Mouse (Mus musculus): ENCODE data around the gene Gm49380.

Gene Gm49380

DNA sequence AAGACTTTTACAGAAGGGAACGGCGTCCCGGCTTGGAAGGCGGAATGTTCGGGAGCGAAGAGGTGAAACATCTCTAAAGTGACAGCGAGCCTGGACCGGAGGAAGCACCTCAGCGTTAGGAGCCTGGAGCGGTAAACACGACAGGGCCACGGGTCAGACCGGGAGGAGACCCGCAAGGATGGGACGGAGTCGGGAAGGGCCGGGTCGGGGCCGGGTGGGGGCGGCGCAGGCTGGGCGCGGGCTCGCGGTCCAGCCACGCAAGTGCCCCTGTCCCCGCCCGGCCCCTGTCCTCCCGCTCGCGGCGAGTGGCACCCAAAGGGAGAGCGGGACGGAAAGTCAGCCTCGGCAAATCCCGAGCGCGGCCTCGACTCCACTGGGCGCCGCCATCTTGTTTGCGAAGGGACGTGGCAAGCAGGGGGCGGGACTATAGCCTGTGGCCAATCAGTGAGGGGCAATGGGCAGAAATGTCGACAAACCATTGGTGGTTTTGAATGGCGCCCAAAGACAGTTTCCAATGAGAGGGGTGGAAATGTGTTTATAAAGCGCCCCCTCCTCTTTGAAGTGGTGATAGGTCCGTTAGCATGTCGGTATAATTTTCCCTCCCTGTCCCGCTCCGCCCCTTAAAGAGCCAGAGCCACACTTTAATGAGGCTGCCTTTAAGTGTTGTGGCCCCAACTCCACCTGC is at the start of gene Gm49380, which contains the start of gene Rnf26:
Gene Gm49380 (minus strand): TSS at position 396 of the 685 bp plus-strand sequence.
Gene Rnf26 (minus strand): TSS at position 413 of the 685 bp plus-strand sequence.
- peak; percentile 96 for DNase-seq (ENCODE audit: low read depth, low spot score)

DNA sequence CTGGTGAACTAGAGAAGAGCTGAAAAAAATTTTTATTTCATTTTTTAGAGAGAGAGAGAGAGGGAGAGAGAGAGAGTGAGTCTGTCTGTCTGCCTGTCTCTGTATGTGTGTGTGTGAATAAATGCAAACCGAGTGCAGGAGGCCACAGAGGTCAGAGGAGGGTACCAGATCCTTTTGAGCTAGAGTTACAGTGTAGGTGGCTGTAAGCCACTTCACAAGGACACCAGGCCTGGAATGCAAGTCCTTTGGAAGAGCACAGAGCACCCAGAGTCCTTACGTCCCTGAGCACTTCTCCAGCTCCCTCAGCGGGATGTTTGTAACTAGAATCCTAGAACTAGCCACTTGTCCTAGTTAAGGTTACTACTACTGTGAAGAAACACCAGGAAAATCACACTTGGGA is 46.6 kb upstream of the Gm49380 start:
- DNase-seq (ENCODE audit: low read depth, low spot score): no peak

DNA sequence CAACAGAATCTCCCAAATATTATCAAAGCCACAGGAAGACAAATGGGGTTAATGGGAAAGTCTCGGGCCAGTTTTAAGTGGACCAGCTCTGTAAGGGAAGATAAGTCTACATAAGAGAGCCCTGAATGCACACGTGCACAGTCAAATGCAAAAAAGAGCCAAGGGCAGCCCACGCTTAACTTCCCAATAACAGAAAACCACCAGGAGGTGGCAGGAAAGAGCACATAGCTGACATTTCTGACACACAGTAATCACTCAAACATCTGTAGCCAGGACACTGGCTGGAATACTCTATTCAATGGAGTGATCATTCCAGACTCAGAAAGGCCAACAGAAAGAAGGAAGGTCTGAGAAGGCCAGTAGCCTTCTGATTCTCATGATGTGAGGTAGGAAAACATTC is 34.0 kb upstream of the Gm49380 start:
- DNase-seq (ENCODE audit: low read depth, low spot score): no peak

- no peak for DNase-seq (ENCODE audit: low read depth, low spot score)
Observed at GRCm38 (mm10) chr9:44144718-44145060, 31.4 kb upstream of the Gm49380 start.

GRCm38 (mm10) chr9:44144023-44144717 is 30.9 kb upstream of the Gm49380 start:
- DNase-seq (ENCODE audit: low read depth, low spot score): no peak

- DNase-seq (ENCODE audit: low read depth, low spot score): no peak
Observed at GRCm38 (mm10) chr9:44143421-44143820, 30.1 kb upstream of the Gm49380 start.

GRCm38 (mm10) chr9:44141951-44142350 is 28.7 kb upstream of the Gm49380 start:
- no peak for DNase-seq (ENCODE audit: low read depth, low spot score)

- DNase-seq (ENCODE audit: low read depth, low spot score): no peak
Observed at GRCm38 (mm10) chr9:44137846-44138245, 24.5 kb upstream of the Gm49380 start.

GRCm38 (mm10) chr9:44135731-44136411 is 22.6 kb upstream of the Gm49380 start:
- no peak for DNase-seq (ENCODE audit: low read depth, low spot score)

- DNase-seq (ENCODE audit: low read depth, low spot score): no peak
Observed at GRCm38 (mm10) chr9:44134851-44135730, 21.8 kb upstream of the Gm49380 start.

DNA sequence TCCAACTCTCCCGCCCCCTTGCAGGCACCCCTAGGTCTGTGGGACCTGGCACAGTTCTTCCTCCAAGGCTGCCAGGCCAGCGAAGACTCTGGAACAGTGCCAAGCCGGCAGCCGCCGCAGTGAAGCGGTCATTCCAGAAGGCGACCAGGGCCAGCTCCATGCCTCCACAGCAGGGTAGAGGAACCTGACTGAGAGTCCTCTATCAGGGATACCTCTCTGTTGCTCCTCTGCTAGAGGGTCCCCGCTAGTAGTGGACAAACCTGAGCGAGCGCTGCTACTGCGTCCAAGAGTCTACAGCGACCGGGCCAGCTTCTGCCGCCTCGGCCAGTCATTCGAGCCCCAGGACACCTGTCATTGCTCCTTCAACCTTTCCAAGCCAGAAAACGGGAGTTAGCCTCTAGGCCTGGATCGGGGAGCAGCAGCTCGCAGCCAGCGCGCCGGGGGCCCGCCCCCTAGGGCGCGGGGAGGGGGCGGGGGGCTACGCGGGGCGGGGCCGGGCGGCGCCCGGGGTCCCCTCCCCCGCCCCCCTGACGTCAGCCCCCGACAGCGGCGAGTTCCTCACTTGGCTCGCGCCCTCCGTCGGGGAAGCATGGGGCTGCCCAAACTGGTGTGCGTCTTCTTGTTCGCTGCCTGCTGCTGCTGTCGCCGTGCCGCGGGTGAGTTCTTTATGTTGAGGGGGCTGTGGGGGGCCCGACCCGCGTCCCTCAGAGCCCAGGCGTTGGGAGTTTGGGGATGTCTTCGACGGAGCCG is 21.0 kb upstream of the Gm49380 start, which contains the start of gene Mcam:
Gene Mcam (plus strand): TSS at position 369 of the 750 bp plus-strand sequence.
- DNase-seq (ENCODE audit: low read depth, low spot score): no peak

- DNase-seq (ENCODE audit: low read depth, low spot score): no peak
Observed at GRCm38 (mm10) chr9:44133287-44133686, 20.0 kb upstream of the Gm49380 start.

DNA sequence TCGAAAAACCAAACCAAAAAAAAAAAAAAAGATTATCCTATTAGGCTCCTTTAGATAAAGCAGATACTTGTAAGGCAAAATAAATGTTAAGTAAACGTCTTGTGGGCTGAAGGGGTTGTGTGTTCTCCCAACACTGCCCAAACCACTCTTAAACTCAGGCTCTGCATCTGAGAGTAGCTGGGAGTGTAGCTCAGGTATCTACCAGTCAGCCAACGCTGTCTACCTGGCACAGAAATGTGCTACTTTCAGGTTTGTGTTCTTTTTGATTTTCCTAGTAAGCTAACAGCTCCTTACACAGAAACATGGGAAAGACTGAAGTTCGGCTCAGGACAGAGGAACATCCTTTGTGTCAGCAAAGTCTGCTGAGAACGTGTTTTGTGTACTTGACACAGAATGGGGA is 18.9 kb upstream of the Gm49380 start:
- no peak for DNase-seq (ENCODE audit: low read depth, low spot score)

DNA sequence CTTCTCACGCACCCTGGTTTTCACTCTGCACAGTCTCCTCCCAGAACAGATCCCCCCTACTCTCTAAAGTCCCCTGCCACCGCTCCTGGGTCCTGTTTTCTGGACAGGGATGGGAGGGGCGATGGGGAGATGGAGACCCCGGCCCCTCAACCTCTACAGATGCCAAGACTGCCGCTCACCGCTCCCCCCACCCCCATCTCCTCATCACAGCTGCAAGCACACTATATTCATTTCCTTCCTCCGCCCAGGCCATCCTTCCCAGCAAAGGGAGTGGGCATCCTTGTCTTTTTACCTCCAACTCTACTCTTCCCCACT is 17.9 kb upstream of the Gm49380 start:
- DNase-seq (ENCODE audit: low read depth, low spot score): no peak

DNA sequence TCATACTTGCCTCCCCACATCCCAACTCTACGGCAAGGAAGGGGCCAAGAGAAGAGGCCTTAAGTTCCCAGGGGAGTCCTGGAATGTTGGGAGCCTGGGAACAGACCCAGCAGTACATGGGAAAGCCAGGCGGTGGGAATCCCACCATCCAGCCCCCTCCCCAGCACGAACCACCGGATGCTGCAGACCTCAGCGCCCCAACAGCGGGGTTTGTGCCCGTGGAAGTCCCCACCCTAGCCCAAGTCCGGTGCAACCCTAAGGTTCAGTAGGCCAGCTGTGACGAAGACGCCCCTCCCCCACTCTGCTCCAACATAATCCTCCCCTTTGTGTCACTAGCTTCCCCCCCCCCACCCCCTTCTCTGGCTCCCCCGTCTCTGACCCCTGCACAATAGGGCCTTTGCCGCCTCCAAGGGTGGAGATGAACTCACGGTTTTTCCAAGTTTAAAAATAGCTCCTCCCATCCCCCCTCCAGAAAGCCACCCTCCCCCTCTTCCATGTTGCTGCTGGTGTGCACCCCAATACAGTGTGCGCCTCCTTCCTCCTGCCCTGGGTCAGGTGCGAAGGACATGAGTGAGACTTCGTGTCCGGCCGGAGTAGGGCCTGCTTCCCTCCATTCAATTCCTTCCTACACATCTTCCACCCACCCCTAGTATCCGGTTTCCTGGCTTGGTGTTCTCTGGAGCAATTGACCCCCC is 17.4 kb upstream of the Gm49380 start:
- DNase-seq (ENCODE audit: low read depth, low spot score): no peak

GRCm38 (mm10) chr9:44130034-44130433 is 16.7 kb upstream of the Gm49380 start:
- no peak for DNase-seq (ENCODE audit: low read depth, low spot score)

- DNase-seq (ENCODE audit: low read depth, low spot score): no peak
Observed at GRCm38 (mm10) chr9:44129633-44130032, 16.3 kb upstream of the Gm49380 start.

DNA sequence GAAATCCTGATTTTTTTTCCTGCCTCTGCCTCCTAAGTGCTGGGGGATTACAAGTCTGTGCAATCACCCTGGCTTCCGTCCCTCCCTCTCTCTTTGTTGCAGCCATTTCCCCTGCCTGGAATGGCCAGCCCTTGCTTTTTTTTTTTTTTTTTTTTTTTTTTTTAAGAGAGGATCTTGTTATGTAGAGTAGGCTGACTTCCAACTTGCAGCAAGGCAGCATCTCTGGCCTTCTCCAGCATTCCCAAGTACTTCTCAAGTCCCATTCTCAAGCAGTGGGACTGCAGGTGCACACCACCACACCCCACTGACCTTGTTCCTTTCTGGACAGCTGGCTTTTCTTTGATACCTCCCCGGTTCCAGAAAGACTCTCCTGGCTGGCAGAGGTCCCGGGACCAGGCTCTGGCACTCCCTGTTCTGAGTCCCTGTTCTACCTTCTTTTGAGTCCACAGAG is 14.1 kb upstream of the Gm49380 start:
- DNase-seq (ENCODE audit: low read depth, low spot score): no peak

DNA sequence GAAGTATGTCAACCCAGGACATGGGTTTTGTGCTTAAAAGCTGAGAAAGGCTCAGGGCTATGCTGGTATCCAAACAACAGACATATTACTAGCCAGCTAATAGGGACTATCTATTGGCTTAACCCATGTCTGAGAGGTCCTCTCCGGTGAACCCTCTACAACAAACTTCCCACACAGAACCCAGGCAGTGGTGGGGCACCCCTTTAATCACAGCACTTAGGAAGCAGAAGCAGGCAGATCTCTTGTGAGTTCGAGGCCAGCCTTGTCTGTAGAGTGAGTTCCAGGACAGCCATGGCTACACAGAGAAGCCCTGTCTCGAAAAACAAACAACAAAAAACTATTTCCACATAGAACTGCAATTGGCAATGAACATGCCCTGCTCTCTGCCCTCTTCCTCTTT is 13.4 kb upstream of the Gm49380 start:
- no peak for DNase-seq (ENCODE audit: low read depth, low spot score)

Data from retina, postnatal 7 days (tissue).